Mouse (Mus musculus) left cerebral cortex, adult 18-20 months (tissue): ENCODE measurements around the gene Slc27a1. TPM values are rescaled to one million over a fixed set of nuclear protein-coding genes. Genes with fewer than 3 reads are reported as not detected.

Experiments used
- DNase-seq, 2 experiments: peaks; one replicate each; pipeline ENCODE4 v3.0.0; 2021 to 2022; ENCODE audit warnings: low spot score in 2 of 2, mixed read lengths in 1 of 2
- microRNA-seq, 2 experiments: library from miRNA; unstranded; fragments of <30 nt; microRNA quantifications; one replicate each; pipeline ENCODE4 v1.2.0; 2021
- total RNA-seq, 2 experiments: library from RNA; stranded (reverse); gene quantifications; 2 replicates each; pipeline ENCODE4 v1.2.3; 2021

Gene Slc27a1
- total RNA-seq, 2 experiments from 2014 or later = 86.2 to 100 TPM

GRCm38 (mm10) chr8:71610822-71611651 lies 42.4 kb downstream of the Slc27a1 start, which contains the start of gene Colgalt1:
TSS of gene Colgalt1 (plus strand) at chr8:71610998.
- DNase-seq = peak; percentile 96 to 98

GRCm38 (mm10) chr8:71612141-71612540 lies 43.5 kb downstream of the Slc27a1 start:
- no peak for DNase-seq

- no peak for DNase-seq
Observed at GRCm38 (mm10) chr8:71613418-71613817, 44.7 kb downstream of the Slc27a1 start.

GRCm38 (mm10) chr8:71619786-71620185 lies 51.1 kb downstream of the Slc27a1 start:
- no peak for DNase-seq

- DNase-seq = no peak
Observed at GRCm38 (mm10) chr8:71625088-71625487, 56.4 kb downstream of the Slc27a1 start.

GRCm38 (mm10) chr8:71626753-71627152 lies 58.1 kb downstream of the Slc27a1 start:
- no peak for DNase-seq

GRCm38 (mm10) chr8:71627265-71628099 lies 58.8 kb downstream of the Slc27a1 start:
- no peak for DNase-seq

- DNase-seq = no peak
Observed at GRCm38 (mm10) chr8:71628396-71629095, 59.9 kb downstream of the Slc27a1 start.

GRCm38 (mm10) chr8:71629096-71629697 lies 60.5 kb downstream of the Slc27a1 start:
- peak; percentile 84 to 90 for DNase-seq

GRCm38 (mm10) chr8:71629781-71630212 lies 61.1 kb downstream of the Slc27a1 start:
- DNase-seq = no peak

GRCm38 (mm10) chr8:71630761-71631160 lies 62.1 kb downstream of the Slc27a1 start:
- no peak for DNase-seq

GRCm38 (mm10) chr8:71631897-71632296 lies 63.2 kb downstream of the Slc27a1 start:
- no peak for DNase-seq

- no peak for DNase-seq
Observed at GRCm38 (mm10) chr8:71633164-71633563, 64.5 kb downstream of the Slc27a1 start.

GRCm38 (mm10) chr8:71633981-71634667 lies 65.4 kb downstream of the Slc27a1 start:
- DNase-seq = no peak

Small RNA genes within 50 kb of the gene (microRNA-seq; reads per million reads assigned to microRNA genes)
- gene Mir6769b = 34.5 to 43.3 reads per million in 2 experiments

Other genes starting within 250 kb of the Slc27a1 start
- 100 to 1,000 TPM; 116 to 126 TPM for gene Use1, start 202.0 kb upstream of the Slc27a1 start, total RNA-seq
- gene Ocel1, start 197.6 kb upstream of the Slc27a1 start, total RNA-seq = 10 to 100 TPM; 15.0 to 16.0 TPM
- gene Nr2f6, start 186.9 kb upstream of the Slc27a1 start, total RNA-seq = 10 to 100 TPM; 42.6 to 46.2 TPM
- gene Ushbp1, start 173.1 kb upstream of the Slc27a1 start, total RNA-seq = 1 to 10 TPM; 3.3 to 4.2 TPM
- gene Babam1, start 172.0 kb upstream of the Slc27a1 start, total RNA-seq = 100 to 1,000 TPM; 104 to 107 TPM
- under 1 TPM; 0.21 to 0.26 TPM for gene Ankle1, start 162.9 kb upstream of the Slc27a1 start, total RNA-seq
- 100 to 1,000 TPM; 318 to 342 TPM for gene Abhd8, start 105.2 kb upstream of the Slc27a1 start, total RNA-seq
- 10 to 100 TPM; 58.6 to 61.4 TPM for gene Mrpl34, start 103.9 kb upstream of the Slc27a1 start, total RNA-seq
- 10 to 100 TPM; 76.7 to 86.1 TPM for gene Dda1, start 99.7 kb upstream of the Slc27a1 start, total RNA-seq
- 10 to 100 TPM; 56.2 to 58.6 TPM for gene Ano8, start 82.9 kb upstream of the Slc27a1 start, total RNA-seq
- 10 to 100 TPM; 29.3 to 36.7 TPM for gene Gtpbp3, start 80.8 kb upstream of the Slc27a1 start, total RNA-seq
- gene Plvap, start 57.1 kb upstream of the Slc27a1 start, total RNA-seq = 1 to 10 TPM; 9.4 to 9.5 TPM
- gene Ccdc194, start 43.2 kb upstream of the Slc27a1 start, total RNA-seq = not detected
- gene Bst2, start 31.4 kb upstream of the Slc27a1 start, total RNA-seq = 1 to 10 TPM; 4.7 to 6.9 TPM
- gene Mvb12a, start 26.0 kb upstream of the Slc27a1 start, total RNA-seq = 10 to 100 TPM; 35.5 to 36.6 TPM
- gene Tmem221, start 10.0 kb upstream of the Slc27a1 start, total RNA-seq = under 1 TPM; 0.21 to 0.23 TPM
- gene Nxnl1, start 2.3 kb upstream of the Slc27a1 start, total RNA-seq = under 1 TPM in 1 of 2 experiments, not detected in 1; 0.26 TPM
- 10 to 100 TPM; 31.1 to 31.3 TPM for gene Pgls, start 23.3 kb downstream of the Slc27a1 start, total RNA-seq
- gene Fam129c, start 28.8 kb downstream of the Slc27a1 start, total RNA-seq = 1 to 10 TPM; 1.9 to 4.8 TPM
- 10 to 100 TPM; 46.9 to 49.8 TPM for gene Colgalt1, start 42.1 kb downstream of the Slc27a1 start, total RNA-seq
- gene Unc13a, start 102.9 kb downstream of the Slc27a1 start, total RNA-seq = 100 to 1,000 TPM; 267 to 296 TPM
- gene Jak3, start 107.4 kb downstream of the Slc27a1 start, total RNA-seq = 1 to 10 TPM; 4.8 to 5.0 TPM
- gene Insl3, start 120.3 kb downstream of the Slc27a1 start, total RNA-seq = under 1 TPM in 1 of 2 experiments, not detected in 1; 0.63 TPM
- gene B3gnt3, start 132.9 kb downstream of the Slc27a1 start, total RNA-seq = 1 to 10 TPM in 1 of 2 experiments, under 1 TPM in 1; 0.82 to 1.1 TPM
- 100 to 1,000 TPM; 155 to 167 TPM for gene Fcho1, start 156.8 kb downstream of the Slc27a1 start, total RNA-seq